ENCODE assay signal across 8 mouse cellular contexts in the genomic region with DNA sequence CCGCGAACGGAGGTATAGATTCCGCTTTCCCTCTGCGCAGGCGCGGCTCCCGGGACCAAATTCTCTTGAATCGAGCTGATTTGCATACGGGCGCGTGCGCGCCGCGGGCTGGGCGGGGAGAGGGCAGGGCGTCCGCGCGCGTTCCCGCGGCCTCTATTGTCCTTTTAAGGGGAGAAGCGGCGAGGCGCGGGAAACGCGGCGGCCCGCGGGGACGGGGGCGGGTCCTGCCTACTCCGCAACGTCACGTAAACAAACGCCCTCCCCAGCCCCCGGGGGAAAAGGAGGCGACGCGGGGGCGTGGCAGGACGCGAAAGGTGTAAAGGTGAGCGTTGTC. TPM values are rescaled to one million over a fixed set of nuclear protein-coding genes. Genes with fewer than 3 reads are reported as not detected.
DNase-seq lines count a peak whose midpoint lies in the region; ATAC-seq and TF ChIP-seq lines count a peak whose summit lies in the region.

Sinhcaf (minus strand) TSS at position 59 of the 334 bp plus-strand sequence.

- H3K4me1 ChIP-seq in cortical plate, adult 2 months (ENCODE audit: control insufficient read depth, insufficient read depth, low read length), result no peaks in the 10 kb centered on the region
- H3K4me1 ChIP-seq in megakaryocyte, embryonic 14.5 days, result peaks cover 27% of the 10 kb centered on the region

- peak; percentile 94 to 95 for DNase-seq in gastrocnemius, adult 8-10 months (ENCODE audit: low spot score in 2 of 2)
- DNase-seq in hindlimb bud, embryonic 11.5 days (ENCODE audit: extremely low spot score, low read depth, low spot score), result peak; percentile 94
- peak; percentile 92 to 94 for DNase-seq in left cerebral cortex, adult 8-10 months (ENCODE audit: low spot score in 2 of 2)
- DNase-seq in right cerebral cortex, postnatal 10 days (ENCODE audit: low spot score in 2 of 2), result peak; percentile 96 to 97
- DNase-seq in urinary bladder, postnatal 25 days (ENCODE audit: low spot score), result peak; percentile 97

- no peak within 1 kb of the TSS for H3K27ac ChIP-seq in cortical plate, adult 2 months (ENCODE audit: insufficient read depth, low read length)

- TF ChIP-seq POLR2A in cortical plate, adult 2 months (IDR thresholded peaks at IDR 0.05; ENCODE audit: extremely low read depth, insufficient read depth, low read length), result no peak

- no peaks in the 10 kb centered on the region for H3K9me3 ChIP-seq in megakaryocyte, embryonic 14.5 days

- TF ChIP-seq CTCF in cortical plate, adult 2 months (IDR thresholded peaks at IDR 0.05; ENCODE audit: extremely low read depth, insufficient read depth, low read length), result no peak

- no peaks in the 10 kb centered on the region for H3K27me3 ChIP-seq in megakaryocyte, embryonic 14.5 days (replicated peaks)

- peak; percentile 64 for ATAC-seq in activated CD4-positive, CD25-positive, alpha-beta regulatory T cell, adult 4 months

- H3K36me3 ChIP-seq in megakaryocyte, embryonic 14.5 days (replicated peaks; ENCODE audit: low read length), result no peaks in the 10 kb centered on the region

- H3K4me3 ChIP-seq in cortical plate, adult 2 months (ENCODE audit: insufficient read depth, low read length), result peak within 1 kb of the TSS; percentile 81
- peak within 1 kb of the TSS; percentile 96 for H3K4me3 ChIP-seq in megakaryocyte, embryonic 14.5 days (replicated peaks)

RNA-seq across cellular contexts. Expression of gene Sinhcaf, which starts in this region (rescaled TPM):
- polyA plus RNA-seq in activated CD4-positive, CD25-positive, alpha-beta regulatory T cell, adult 4 months (2017; shearing (Covaris generic)), result 10 to 100 TPM; 61.4 to 62.9 TPM
- polyA plus RNA-seq in cortical plate, adult 2 months (2012; rRNA removed), result 1.6 and 2.1 TPM in 2 replicates
- total RNA-seq in gastrocnemius, adult 8-10 months (2022), result under 1 TPM; 0.29 to 0.82 (median 0.59) TPM
- 1 to 10 TPM; 2.3 to 4.3 (median 3.4) TPM for total RNA-seq in left cerebral cortex, adult 8-10 months (2022)
- 5.2 and 13.1 TPM in 2 replicates for polyA plus RNA-seq in megakaryocyte, embryonic 14.5 days (2012; ENCODE audit: insufficient read depth, low replicate concordance)

Comparison
In these comparisons a context has a peak if more than half of its experiments do, and no peak if none do; other contexts are left out.
1. Peak in DNase-seq in gastrocnemius, adult 8-10 months; RNA of the gene not detected or under 1 TPM.